In the genomic region with DNA sequence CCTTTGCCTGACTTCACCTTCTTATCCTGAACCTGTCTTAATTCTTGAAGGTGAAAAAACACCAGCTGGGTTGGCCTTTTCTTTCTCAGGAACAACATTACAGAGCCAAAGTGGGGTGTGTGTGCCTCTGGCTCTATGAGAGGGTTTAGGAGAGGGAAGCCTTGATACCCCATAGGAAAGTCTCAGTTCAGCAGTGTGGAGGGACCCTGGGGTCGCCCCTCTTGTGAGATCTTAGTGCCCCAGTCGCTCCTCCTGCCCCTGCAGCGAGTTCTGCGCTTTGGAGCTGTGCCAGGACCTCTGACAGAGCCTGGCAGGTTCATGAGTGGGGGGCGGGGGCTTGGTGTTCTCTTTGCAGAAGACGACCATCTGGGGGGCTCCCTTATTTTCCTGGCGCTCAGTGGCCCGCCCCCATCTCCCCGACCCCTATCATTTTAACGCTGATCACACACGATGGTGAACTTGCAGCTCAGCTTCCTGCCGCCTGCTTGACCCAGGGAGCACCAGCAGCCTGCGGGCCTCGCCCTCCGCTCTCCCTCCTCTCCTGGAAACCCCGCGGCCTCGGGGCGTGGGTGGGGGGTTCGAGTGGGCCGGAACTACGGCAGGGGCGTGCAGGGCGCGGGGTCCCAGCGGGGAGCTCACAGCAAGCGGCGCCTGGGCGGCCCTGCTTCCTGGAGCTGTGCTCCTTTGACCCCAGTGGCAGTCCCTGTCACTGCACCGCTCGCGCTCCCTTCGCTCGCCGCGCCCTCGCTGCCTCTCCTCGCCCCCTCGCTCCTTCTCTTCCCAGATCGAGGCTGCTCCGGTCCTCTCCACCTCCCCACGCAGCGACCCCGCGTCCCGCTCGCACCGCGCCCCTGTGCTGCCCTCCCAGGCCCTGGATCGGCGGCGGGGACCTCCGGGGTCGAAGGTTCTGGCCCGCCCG, we compare ENCODE assay signal across 8 mouse cellular contexts. TPM values are rescaled to one million over a fixed set of nuclear protein-coding genes. Genes with fewer than 3 reads are reported as not detected.
DNase-seq lines count a peak whose midpoint lies in the region; ATAC-seq and TF ChIP-seq lines count a peak whose summit lies in the region.

TSS of gene Mpped2 (plus strand) at position 487 of the 919 bp plus-strand sequence.

- peak within 1 kb of the TSS; percentile 69 for H3K4me2 ChIP-seq in forebrain, embryonic 14.5 days (ENCODE audit: low read length)
- H3K4me2 ChIP-seq in heart, embryonic 16.5 days (ENCODE audit: low read depth, low read length): peak within 1 kb of the TSS; percentile 65
- H3K4me2 ChIP-seq in liver, embryonic 16.5 days (ENCODE audit: low read depth, low read length): peak within 1 kb of the TSS; percentile 84

- peak within 1 kb of the TSS; percentile 100 for H3K27ac ChIP-seq in forebrain, embryonic 14.5 days (ENCODE audit: low read depth, low read length)
- peak within 1 kb of the TSS; percentile 73 for H3K27ac ChIP-seq in heart, embryonic 16.5 days (ENCODE audit: low read length)
- H3K27ac ChIP-seq in liver, embryonic 16.5 days (ENCODE audit: low read length): no peak within 1 kb of the TSS

- no peaks in the 10 kb centered on the region for H3K4me1 ChIP-seq in G1E (ENCODE audit: insufficient read depth, low read depth, low read length)
- H3K4me1 ChIP-seq in forebrain, embryonic 14.5 days (ENCODE audit: control insufficient read depth, insufficient read depth, low read length): peaks cover 8% of the 10 kb centered on the region; the same call in 1 of the 2 replicates
- peaks cover 3% of the 10 kb centered on the region for H3K4me1 ChIP-seq in heart, embryonic 16.5 days (ENCODE audit: control insufficient read depth, insufficient read depth, low read length)
- no peaks in the 10 kb centered on the region; the same call in 1 of the 2 replicates for H3K4me1 ChIP-seq in liver, embryonic 16.5 days (ENCODE audit: control insufficient read depth, low read depth, low read length)

- H3K36me3 ChIP-seq in G1E (replicated peaks): no peaks in the 10 kb centered on the region
- H3K36me3 ChIP-seq in forebrain, embryonic 14.5 days (ENCODE audit: control insufficient read depth, insufficient read depth, low read length): no peaks in the 10 kb centered on the region
- H3K36me3 ChIP-seq in heart, embryonic 16.5 days (ENCODE audit: control insufficient read depth, insufficient read depth): no peaks in the 10 kb centered on the region
- H3K36me3 ChIP-seq in liver, embryonic 16.5 days (ENCODE audit: control insufficient read depth, insufficient read depth): no peaks in the 10 kb centered on the region

- H3K27me3 ChIP-seq in G1E (ENCODE audit: insufficient read depth, low read length): no peaks in the 10 kb centered on the region
- no peaks in the 10 kb centered on the region for H3K27me3 ChIP-seq in forebrain, embryonic 14.5 days (replicated peaks; ENCODE audit: control insufficient read depth, insufficient read depth, low read length)
- H3K27me3 ChIP-seq in heart, embryonic 16.5 days (ENCODE audit: control insufficient read depth, insufficient read depth, low read length): 0 out of 2 replicates have a peak, but pooled peaks cover 3% of the 10 kb centered on the region
- H3K27me3 ChIP-seq in liver, embryonic 16.5 days (ENCODE audit: control insufficient read depth, insufficient read depth, low read depth, low read length): peaks cover 52% of the 10 kb centered on the region

- peak within 1 kb of the TSS; percentile 9; the same call in 1 of the 2 replicates for H3K4me3 ChIP-seq in G1E (ENCODE audit: low read depth, low read length)
- H3K4me3 ChIP-seq in forebrain, embryonic 14.5 days (ENCODE audit: low read depth, low read length): peak within 1 kb of the TSS; percentile 94
- H3K4me3 ChIP-seq in heart, embryonic 16.5 days (ENCODE audit: low read length): peak within 1 kb of the TSS; percentile 59
- peak within 1 kb of the TSS; percentile 65 for H3K4me3 ChIP-seq in liver, embryonic 16.5 days (ENCODE audit: low read depth, low read length)

- no peak for DNase-seq in G1E (ENCODE audit: low spot score)
- peak; percentile 30 for DNase-seq in c-Kit-positive CD71-positive TER-119-negative erythroid progenitor cells, embryonic 14.5 days (ENCODE audit: low read depth)
- peak; percentile 87 for DNase-seq in forebrain, embryonic 14.5 days (ENCODE audit: low spot score)
- peak; percentile 51 to 68 for DNase-seq in kidney, postnatal 25 days
- DNase-seq in ovary, adult 18-20 months (ENCODE audit: low spot score): peak; percentile 54
- peak; percentile 37 for DNase-seq in urinary bladder, adult 2 months (ENCODE audit: low spot score)

- no peak for ATAC-seq in G1E (ENCODE audit: extremely low read depth, insufficient number of reproducible peaks, low FRiP score, poor library complexity, severe bottlenecking)
- peak; percentile 54 for ATAC-seq in forebrain, embryonic 14.5 days
- ATAC-seq in heart, embryonic 16.5 days (replicated peaks; ENCODE audit: extremely low read depth, insufficient read depth, low FRiP score): peak; percentile 82
- peak; percentile 71 for ATAC-seq in liver, embryonic 16.5 days (ENCODE audit: low read depth)

- peak within 1 kb of the TSS; percentile 99 for H3K9ac ChIP-seq in forebrain, embryonic 14.5 days (ENCODE audit: low read length)
- peak within 1 kb of the TSS; percentile 75 for H3K9ac ChIP-seq in heart, embryonic 16.5 days (ENCODE audit: low read length)
- H3K9ac ChIP-seq in liver, embryonic 16.5 days (ENCODE audit: low read depth, low read length): peak within 1 kb of the TSS; percentile 51

- peaks cover 36% of the 10 kb centered on the region for H3K9me3 ChIP-seq in G1E (replicated peaks)
- no peaks in the 10 kb centered on the region for H3K9me3 ChIP-seq in forebrain, embryonic 14.5 days (replicated peaks; ENCODE audit: control insufficient read depth, low read length)
- H3K9me3 ChIP-seq in heart, embryonic 16.5 days (replicated peaks; ENCODE audit: control insufficient read depth, low read length): no peaks in the 10 kb centered on the region
- H3K9me3 ChIP-seq in liver, embryonic 16.5 days (replicated peaks; ENCODE audit: control insufficient read depth, low read length): no peaks in the 10 kb centered on the region

- no peak for TF ChIP-seq CTCF in G1E (IDR thresholded peaks at IDR 0.05; ENCODE audit: low read depth, low read length)

- WGBS in forebrain, embryonic 14.5 days: under 1% methylated on average over 35 of the region's 56 CpGs
- WGBS in heart, embryonic 16.5 days: under 1% methylated on average over 56 of the region's 56 CpGs
- 1% methylated on average over 55 of the region's 56 CpGs for WGBS in liver, embryonic 16.5 days (ENCODE audit: insufficient replicate concordance)

RNA-seq across cellular contexts. Expression of gene Mpped2, which starts in this region (rescaled TPM):
- total RNA-seq in G1E (2014; fragmentation: Nextera tagmentation) (not detected in 2 replicates), G1E (2017) (0.11 TPM in 1 of 2 replicates, not detected in the other)
- not detected in 2 replicates for polyA plus RNA-seq in G1E (2012)
- polyA plus RNA-seq in forebrain, embryonic 14.5 days (2014; fragmentation: Nextera tagmentation; extraction: Ambion mirVana): 164 and 167 TPM in 2 replicates
- 33.9 and 38.8 TPM in 2 replicates for polyA plus RNA-seq in heart, embryonic 16.5 days (2015; fragmentation: Nextera tagmentation; extraction: Ambion mirVana)
- polyA plus RNA-seq in liver, embryonic 16.5 days (2015; fragmentation: Nextera tagmentation; extraction: Ambion mirVana): 1.2 and 1.8 TPM in 2 replicates
- polyA plus RNA-seq in urinary bladder, adult 2 months (2012; rRNA removed): 4.4 and 4.9 TPM in 2 replicates

Comparison
In these comparisons a context has a peak if more than half of its experiments do, and no peak if none do; other contexts are left out.
1. H3K4me3 ChIP-seq: peak in every context shown above with its lines; median percentile 94 in forebrain, embryonic 14.5 days; 65 in liver, embryonic 16.5 days; 59 in heart, embryonic 16.5 days; 9 in G1E.